Mouse (Mus musculus) stomach, embryonic 14.5 days (tissue): ENCODE data around the gene Fkbp11. TPM values are rescaled to one million over a fixed set of nuclear protein-coding genes. Genes with fewer than 3 reads are reported as not detected.

Source experiments
- polyA plus RNA-seq: library from polyadenylated mRNA; unstranded; fragments of >200 nt; fragmentation: Nextera tagmentation; extraction: Ambion mirVana; gene quantifications from 2 replicates; pipeline ENCODE4 v1.2.1, GENCODE M21; 2014

The Fkbp11 gene
- polyA plus RNA-seq, 1 experiment from 2014 or later: 38.1 TPM

Other genes starting within 250 kb of the Fkbp11 start
- gene Lalba, start 245.5 kb downstream of the Fkbp11 start, polyA plus RNA-seq: not detected in 2 replicates
- gene Olfr279, start 235.8 kb downstream of the Fkbp11 start, polyA plus RNA-seq: not detected in 2 replicates
- 90.6 and 92.2 TPM in 2 replicates for gene Kansl2, start 193.9 kb downstream of the Fkbp11 start, polyA plus RNA-seq
- gene Ccnt1, start 157.3 kb downstream of the Fkbp11 start, polyA plus RNA-seq: 60.0 and 61.2 TPM in 2 replicates
- gene 4930415O20Rik, start 157.2 kb downstream of the Fkbp11 start, polyA plus RNA-seq: not detected in 2 replicates
- gene Adcy6, start 118.1 kb downstream of the Fkbp11 start, polyA plus RNA-seq: 21.9 and 23.0 TPM in 2 replicates
- 34.4 TPM in 2 replicates for gene Cacnb3, start 97.4 kb downstream of the Fkbp11 start, polyA plus RNA-seq
- 30.1 and 30.3 TPM in 2 replicates for gene Ddx23, start 65.3 kb downstream of the Fkbp11 start, polyA plus RNA-seq
- gene Rnd1, start 50.7 kb downstream of the Fkbp11 start, polyA plus RNA-seq: 0.75 and 0.83 TPM in 2 replicates
- 1.2 and 1.4 TPM in 2 replicates for gene Ccdc65, start 20.0 kb downstream of the Fkbp11 start, polyA plus RNA-seq
- 33.2 and 34.5 TPM in 2 replicates for gene Arf3, start 35.0 kb upstream of the Fkbp11 start, polyA plus RNA-seq
- gene Wnt10b, start 50.0 kb upstream of the Fkbp11 start, polyA plus RNA-seq: not detected in 2 replicates
- gene Wnt1, start 61.7 kb upstream of the Fkbp11 start, polyA plus RNA-seq: not detected in 2 replicates
- not detected in 2 replicates for gene Ddn, start 81.3 kb upstream of the Fkbp11 start, polyA plus RNA-seq
- 76.3 and 80.0 TPM in 2 replicates for gene Prkag1, start 103.3 kb upstream of the Fkbp11 start, polyA plus RNA-seq
- 19.5 and 21.4 TPM in 2 replicates for gene Kmt2d, start 143.0 kb upstream of the Fkbp11 start, polyA plus RNA-seq
- gene Rhebl1, start 166.3 kb upstream of the Fkbp11 start, polyA plus RNA-seq: 8.1 and 9.9 TPM in 2 replicates
- 0.65 and 0.77 TPM in 2 replicates for gene Dhh, start 170.3 kb upstream of the Fkbp11 start, polyA plus RNA-seq
- 5.1 and 8.8 TPM in 2 replicates for gene Lmbr1l, start 190.0 kb upstream of the Fkbp11 start, polyA plus RNA-seq
- gene Tuba1b, start 206.4 kb upstream of the Fkbp11 start, polyA plus RNA-seq: 1,548 and 1,685 TPM in 2 replicates
- not detected in 2 replicates for gene Gm49450, start 225.4 kb upstream of the Fkbp11 start, polyA plus RNA-seq
- 1,231 and 1,258 TPM in 2 replicates for gene Tuba1a, start 225.5 kb upstream of the Fkbp11 start, polyA plus RNA-seq